Comparison of ENCODE assay signal across 7 mouse cellular contexts in genomic region chr11:68953903-68954302, GRCm38 (mm10). TPM values are rescaled to one million over a fixed set of nuclear protein-coding genes. Genes with fewer than 3 reads are reported as not detected.
A peak's percentile ranks its signal among the peaks of the same experiment; 100 is the strongest.
DNase-seq lines count a peak whose midpoint lies in the region; ATAC-seq and TF ChIP-seq lines count a peak whose summit lies in the region.

No protein-coding gene starts in this region.

- peak overlapping the region; percentile 53 for H3K4me2 ChIP-seq in forebrain, embryonic 14.5 days (ENCODE audit: low read length)
- peak overlapping the region; percentile 45 for H3K4me2 ChIP-seq in limb, embryonic 14.5 days (replicated peaks; ENCODE audit: low read depth, low read length, severe bottlenecking)
- peak overlapping the region; percentile 44 for H3K4me2 ChIP-seq in stomach, embryonic 14.5 days (replicated peaks; ENCODE audit: low read depth, low read length)

- intact Hi-C loops in left cerebral cortex, postnatal 25 days (cut with DNase I): loop anchor here (5.0 kb wide), 1 partner anchor 42 kb away; no protein-coding TSS in a partner anchor

- H3K79me2 ChIP-seq in liver, adult 2 months (ENCODE audit: control insufficient read depth, insufficient read depth, low read length): no peaks in the 10 kb centered on the region

- TF ChIP-seq POLR2A in liver, adult 2 months (IDR thresholded peaks at IDR 0.05; ENCODE audit: extremely low read depth, insufficient read depth, low read length): no peak
- TF ChIP-seq POLR2A in limb, embryonic 14.5 days (IDR thresholded peaks at IDR 0.05; ENCODE audit: borderline replicate concordance, extremely low read depth, insufficient read depth, insufficient read length): no peak

- peak overlapping the region; percentile 20; the same call in 1 of the 2 replicates for H3K4me3 ChIP-seq in liver, adult 2 months (ENCODE audit: insufficient read depth, low read depth, low read length)
- peak overlapping the region; percentile 29; the same call in 1 of the 2 replicates for H3K4me3 ChIP-seq in forebrain, embryonic 14.5 days (ENCODE audit: low read depth, low read length)
- peak overlapping the region; percentile 34 for H3K4me3 ChIP-seq in limb, embryonic 14.5 days (replicated peaks; ENCODE audit: low read length)
- H3K4me3 ChIP-seq in stomach, embryonic 14.5 days (ENCODE audit: low read depth, low read length): peak overlapping the region; percentile 25; the same call in 1 of the 2 replicates

- DNase-seq in liver, adult 2 months (ENCODE audit: extremely low read depth, low read depth, low spot score): no peak
- DNase-seq in liver: no peak
- DNase-seq in forebrain, embryonic 14.5 days (ENCODE audit: low spot score): no peak
- DNase-seq in limb, embryonic 14.5 days (ENCODE audit: low spot score): no peak
- DNase-seq in left cerebral cortex, postnatal 25 days (ENCODE audit: low spot score in 2 of 2): no peak
- DNase-seq in right cerebral cortex, adult 2 months (ENCODE audit: low spot score in 2 of 2): no peak

- peaks cover 3% of the 10 kb centered on the region; the same call in 1 of the 2 replicates for H3K27me3 ChIP-seq in liver, adult 2 months (ENCODE audit: control insufficient read depth, insufficient read depth, low read length)
- H3K27me3 ChIP-seq in forebrain, embryonic 14.5 days (replicated peaks; ENCODE audit: control insufficient read depth, insufficient read depth, low read length): peaks cover 18% of the 10 kb centered on the region
- peaks cover 19% of the 10 kb centered on the region for H3K27me3 ChIP-seq in limb, embryonic 14.5 days (ENCODE audit: control insufficient read depth, insufficient read depth, low read length)
- no peaks in the 10 kb centered on the region for H3K27me3 ChIP-seq in stomach, embryonic 14.5 days (ENCODE audit: control insufficient read depth, insufficient read depth, low read length)

- 14% methylated on average over 13 of the region's 13 CpGs for WGBS in liver, adult 2 months
- 10% methylated on average over 13 of the region's 13 CpGs for WGBS in forebrain, embryonic 14.5 days
- 18% methylated on average over 13 of the region's 13 CpGs for WGBS in limb, embryonic 14.5 days
- 18% methylated on average over 13 of the region's 13 CpGs for WGBS in stomach, embryonic 14.5 days

- no peak for TF ChIP-seq CTCF in liver, adult 2 months (IDR thresholded peaks at IDR 0.05; ENCODE audit: low read depth, low read length)

- H3K9ac ChIP-seq in liver, adult 2 months (ENCODE audit: low read depth, low read length): no peak overlapping the region
- no peak overlapping the region; the same call in 1 of the 2 replicates for H3K9ac ChIP-seq in forebrain, embryonic 14.5 days (ENCODE audit: low read length)
- no peak overlapping the region for H3K9ac ChIP-seq in limb, embryonic 14.5 days (ENCODE audit: low read depth, low read length, severe bottlenecking)
- no peak overlapping the region for H3K9ac ChIP-seq in stomach, embryonic 14.5 days (replicated peaks; ENCODE audit: low read depth, low read length)

- H3K4me1 ChIP-seq in liver, adult 2 months (ENCODE audit: control insufficient read depth, insufficient read depth, low read length): no peaks in the 10 kb centered on the region
- H3K4me1 ChIP-seq in forebrain, embryonic 14.5 days (ENCODE audit: control insufficient read depth, insufficient read depth, low read length): peaks cover 6% of the 10 kb centered on the region; the same call in 1 of the 2 replicates
- H3K4me1 ChIP-seq in limb, embryonic 14.5 days (ENCODE audit: control insufficient read depth, insufficient read depth, low read length): peaks cover 11% of the 10 kb centered on the region; the same call in 1 of the 2 replicates
- no peaks in the 10 kb centered on the region for H3K4me1 ChIP-seq in stomach, embryonic 14.5 days (ENCODE audit: control insufficient read depth, insufficient read depth, low read length)

- H3K36me3 ChIP-seq in liver, adult 2 months (ENCODE audit: control insufficient read depth, insufficient read depth, low read length): no peaks in the 10 kb centered on the region
- H3K36me3 ChIP-seq in forebrain, embryonic 14.5 days (ENCODE audit: control insufficient read depth, insufficient read depth, low read length): no peaks in the 10 kb centered on the region
- no peaks in the 10 kb centered on the region for H3K36me3 ChIP-seq in limb, embryonic 14.5 days (ENCODE audit: control insufficient read depth, insufficient read depth, low read length)
- H3K36me3 ChIP-seq in stomach, embryonic 14.5 days (ENCODE audit: control insufficient read depth, insufficient read depth, low read length): no peaks in the 10 kb centered on the region

- no peak overlapping the region for H3K27ac ChIP-seq in liver, adult 2 months (replicated peaks; ENCODE audit: insufficient read depth, low read depth, low read length)
- H3K27ac ChIP-seq in forebrain, embryonic 14.5 days (ENCODE audit: low read depth, low read length): no peak overlapping the region
- no peak overlapping the region for H3K27ac ChIP-seq in limb, embryonic 14.5 days (replicated peaks; ENCODE audit: low read depth, low read length)
- no peak overlapping the region for H3K27ac ChIP-seq in stomach, embryonic 14.5 days (ENCODE audit: low read length)

- no peak for ATAC-seq in forebrain, embryonic 14.5 days
- ATAC-seq in limb, embryonic 14.5 days (ENCODE audit: low FRiP score, low read depth): no peak
- no peak for ATAC-seq in stomach, embryonic 14.5 days (ENCODE audit: insufficient number of reproducible peaks, insufficient read depth, low FRiP score, low read depth)

- no peaks in the 10 kb centered on the region for H3K9me3 ChIP-seq in forebrain, embryonic 14.5 days (replicated peaks; ENCODE audit: control insufficient read depth, low read length)
- no peaks in the 10 kb centered on the region for H3K9me3 ChIP-seq in limb, embryonic 14.5 days (ENCODE audit: control insufficient read depth, low read length)
- H3K9me3 ChIP-seq in stomach, embryonic 14.5 days (ENCODE audit: control insufficient read depth, low read depth, low read length): no peaks in the 10 kb centered on the region

RNA-seq across cellular contexts. Expression of gene Arhgef15, which starts 3.4 kb away (rescaled TPM):
- total RNA-seq in liver, adult 2 months (2014; rRNA removed): 2.4 and 3.2 TPM in 2 replicates
- 11.7 and 14.8 TPM in 2 replicates for polyA plus RNA-seq in liver, adult 2 months (2012; rRNA removed)
- 5.8 and 6.3 TPM in 2 replicates for polyA plus RNA-seq in forebrain, embryonic 14.5 days (2014; fragmentation: Nextera tagmentation; extraction: Ambion mirVana)
- polyA plus RNA-seq in limb, embryonic 14.5 days (2012; rRNA removed): 12.3 and 23.7 TPM in 2 replicates
- polyA plus RNA-seq in limb, embryonic 14.5 days (2014; fragmentation: Nextera tagmentation; extraction: Ambion mirVana): 5.3 and 6.6 TPM in 2 replicates
- 10.9 and 13.0 TPM in 2 replicates for polyA plus RNA-seq in stomach, embryonic 14.5 days (2014; fragmentation: Nextera tagmentation; extraction: Ambion mirVana)
- total RNA-seq in left cerebral cortex, postnatal 25 days (2021): 10 to 100 TPM; 20.7 to 20.9 TPM

RNA-seq across cellular contexts. Expression of gene Slc25a35, which starts 14.0 kb away (rescaled TPM):
- 0.28 and 0.81 TPM in 2 replicates for total RNA-seq in liver, adult 2 months (2014; rRNA removed)
- polyA plus RNA-seq in liver, adult 2 months (2012; rRNA removed): 2.4 and 2.5 TPM in 2 replicates
- polyA plus RNA-seq in forebrain, embryonic 14.5 days (2014; fragmentation: Nextera tagmentation; extraction: Ambion mirVana): 0.75 and 1.2 TPM in 2 replicates
- 4.7 and 6.9 TPM in 2 replicates for polyA plus RNA-seq in limb, embryonic 14.5 days (2012; rRNA removed)
- polyA plus RNA-seq in limb, embryonic 14.5 days (2014; fragmentation: Nextera tagmentation; extraction: Ambion mirVana): 2.8 TPM in 2 replicates
- 4.1 and 5.4 TPM in 2 replicates for polyA plus RNA-seq in stomach, embryonic 14.5 days (2014; fragmentation: Nextera tagmentation; extraction: Ambion mirVana)
- 1 to 10 TPM; 5.4 to 5.9 TPM for total RNA-seq in left cerebral cortex, postnatal 25 days (2021)

RNA-seq across cellular contexts. Expression of gene Rangrf, which starts 21.1 kb away (rescaled TPM):
- 3.1 and 6.8 TPM in 2 replicates for total RNA-seq in liver, adult 2 months (2014; rRNA removed)
- polyA plus RNA-seq in liver, adult 2 months (2012; rRNA removed): 5.5 and 6.1 TPM in 2 replicates
- 35.2 and 43.5 TPM in 2 replicates for polyA plus RNA-seq in forebrain, embryonic 14.5 days (2014; fragmentation: Nextera tagmentation; extraction: Ambion mirVana)
- polyA plus RNA-seq in limb, embryonic 14.5 days (2012; rRNA removed): 42.8 and 46.7 TPM in 2 replicates
- 43.4 and 46.3 TPM in 2 replicates for polyA plus RNA-seq in limb, embryonic 14.5 days (2014; fragmentation: Nextera tagmentation; extraction: Ambion mirVana)
- 58.9 and 63.6 TPM in 2 replicates for polyA plus RNA-seq in stomach, embryonic 14.5 days (2014; fragmentation: Nextera tagmentation; extraction: Ambion mirVana)
- 10 to 100 TPM; 14.1 to 16.7 TPM for total RNA-seq in left cerebral cortex, postnatal 25 days (2021)

RNA-seq across cellular contexts. Expression of gene Odf4, which starts 27.0 kb away (rescaled TPM):
- total RNA-seq in liver, adult 2 months (2014; rRNA removed): not detected in 2 replicates
- not detected in 2 replicates for polyA plus RNA-seq in liver, adult 2 months (2012; rRNA removed)
- 0.23 TPM in 1 of 2 replicates, not detected in the other for polyA plus RNA-seq in forebrain, embryonic 14.5 days (2014; fragmentation: Nextera tagmentation; extraction: Ambion mirVana)
- 0.09 TPM in 1 of 2 replicates, not detected in the other for polyA plus RNA-seq in limb, embryonic 14.5 days (2012; rRNA removed)
- polyA plus RNA-seq in limb, embryonic 14.5 days (2014; fragmentation: Nextera tagmentation; extraction: Ambion mirVana): not detected in 2 replicates
- 0.55 TPM in 1 of 2 replicates, not detected in the other for polyA plus RNA-seq in stomach, embryonic 14.5 days (2014; fragmentation: Nextera tagmentation; extraction: Ambion mirVana)
- total RNA-seq in left cerebral cortex, postnatal 25 days (2021): 1 to 10 TPM in 1 of 2 experiments, not detected in 1; 1.7 TPM

RNA-seq across cellular contexts. Expression of gene Rpl26, which starts 52.5 kb away (rescaled TPM):
- total RNA-seq in liver, adult 2 months (2014; rRNA removed): 1,005 and 1,133 TPM in 2 replicates
- 292 and 293 TPM in 2 replicates for polyA plus RNA-seq in liver, adult 2 months (2012; rRNA removed)
- polyA plus RNA-seq in forebrain, embryonic 14.5 days (2014; fragmentation: Nextera tagmentation; extraction: Ambion mirVana): 673 and 871 TPM in 2 replicates
- polyA plus RNA-seq in limb, embryonic 14.5 days (2012; rRNA removed): 2,303 and 3,506 TPM in 2 replicates
- polyA plus RNA-seq in limb, embryonic 14.5 days (2014; fragmentation: Nextera tagmentation; extraction: Ambion mirVana): 1,158 and 1,230 TPM in 2 replicates
- polyA plus RNA-seq in stomach, embryonic 14.5 days (2014; fragmentation: Nextera tagmentation; extraction: Ambion mirVana): 1,222 and 1,288 TPM in 2 replicates
- 100 to 1,000 TPM; 679 to 691 TPM for total RNA-seq in left cerebral cortex, postnatal 25 days (2021)
